20 mouse cellular contexts compared by ENCODE assay signal in the genomic region with DNA sequence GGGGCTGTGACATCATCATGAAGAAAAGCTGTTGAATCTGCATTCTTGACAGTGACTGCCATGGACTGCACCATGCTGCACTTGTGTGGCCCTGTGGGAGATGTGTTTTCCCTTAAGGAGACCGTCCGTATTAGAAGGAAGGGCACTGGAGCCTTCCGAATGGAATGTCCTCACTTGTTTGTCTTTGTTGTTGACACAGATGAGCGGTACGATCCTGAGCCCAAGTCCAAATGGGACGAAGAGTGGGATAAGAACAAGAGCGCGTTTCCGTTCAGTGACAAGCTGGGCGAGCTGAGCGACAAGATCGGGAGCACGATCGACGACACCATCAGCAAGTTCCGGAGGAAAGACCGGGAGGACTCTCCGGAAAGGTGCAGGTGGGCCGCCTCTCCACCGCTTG.
"Had no signal": no experiment of that assay in that cellular context is flagged by ENCODE, and none has a peak within 500 bp of the region (broad histone marks: within the 10 kb centered on the region; RNA-seq: fewer than 3 reads in every experiment).

No protein-coding gene starts in this region.

- DNase-seq: gastrocnemius, adult 2 months; gastrocnemius, postnatal 10 days; gastrocnemius, postnatal 25 days; heart, postnatal 10 days; heart, postnatal 4 days; kidney, adult 18-20 months; kidney, adult 8-10 months; kidney, postnatal 10 days; kidney, postnatal 25 days; layer of hippocampus, adult 9-11 months; layer of hippocampus, postnatal 36 days; left cerebral cortex, postnatal 4 days had no signal

- H3K27me3 ChIP-seq: heart, embryonic 12.5 days; hindbrain, embryonic 12.5 days; intestine, embryonic 15.5 days; limb, embryonic 13.5 days; limb, embryonic 15.5 days had no signal

- H3K4me3 ChIP-seq: gastrocnemius, adult 2 months; heart, embryonic 10.5 days; heart, embryonic 12.5 days; hindbrain, embryonic 10.5 days; hindbrain, embryonic 12.5 days; intestine, embryonic 15.5 days; limb, embryonic 13.5 days; limb, embryonic 15.5 days had no signal

- H3K27ac ChIP-seq: gastrocnemius, adult 2 months; heart, embryonic 10.5 days; hindbrain, embryonic 10.5 days; hindbrain, embryonic 12.5 days; hindbrain, embryonic 14.5 days; intestine, embryonic 15.5 days; limb, embryonic 13.5 days; limb, embryonic 15.5 days had no signal

- H3K4me1 ChIP-seq: heart, embryonic 10.5 days; intestine, embryonic 15.5 days; limb, embryonic 15.5 days had no signal

- H3K9me3 ChIP-seq: heart, embryonic 10.5 days; heart, embryonic 12.5 days; hindbrain, embryonic 10.5 days; hindbrain, embryonic 12.5 days; intestine, embryonic 15.5 days; limb, embryonic 13.5 days; limb, embryonic 15.5 days had no signal
